Mouse (Mus musculus) effector memory CD4-positive, alpha-beta T cell, adult 7 months (primary cell): ENCODE measurements around the gene Siah3. TPM values are rescaled to one million over a fixed set of nuclear protein-coding genes. Genes with fewer than 3 reads are reported as not detected.

Source experiments
- polyA plus RNA-seq: library from polyadenylated mRNA; unstranded; fragments of 100-300 nt; shearing (Covaris generic); gene quantifications from one replicate; pipeline ENCODE4 v1.2.1, GENCODE M21; 2017

Gene Siah3
- polyA plus RNA-seq: 0.28 TPM

DNA sequence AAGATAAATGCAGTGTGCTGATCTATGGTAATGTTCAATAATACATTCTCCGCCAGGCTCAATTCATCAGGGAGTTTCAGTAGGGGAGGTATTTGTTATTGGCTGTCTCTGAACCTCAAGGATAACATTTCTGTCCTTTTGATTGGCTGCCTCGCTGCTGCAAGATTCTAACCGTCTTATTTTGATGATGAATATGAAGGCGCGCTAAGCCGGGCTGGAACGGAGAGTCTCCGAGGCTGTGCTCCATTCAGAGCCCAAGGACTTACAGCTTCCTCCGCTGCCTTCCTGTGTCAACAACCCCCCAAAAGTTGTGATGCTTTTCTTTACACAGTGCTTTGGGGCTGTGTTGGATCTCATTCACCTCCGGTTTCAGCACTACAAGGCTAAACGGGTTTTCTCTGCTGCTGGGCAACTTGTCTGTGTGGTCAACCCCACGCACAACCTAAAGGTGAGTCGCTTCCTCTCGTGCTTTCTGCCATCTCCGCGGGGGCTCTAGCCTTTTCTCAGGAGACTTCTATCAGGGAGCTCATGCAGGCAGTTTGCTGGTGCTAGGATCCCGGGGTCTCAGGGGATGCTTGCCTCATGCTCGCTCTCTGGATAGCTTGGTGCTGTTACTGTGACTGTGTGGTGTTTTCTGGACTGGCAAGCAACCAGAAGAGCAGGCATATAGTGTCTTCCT is at the start of gene Siah3:
TSS of gene Siah3 (plus strand) at position 240 of the 679 bp plus-strand sequence.

Other genes with a start within 250 kb of the Siah3 start
- gene Cpb2, start 213.7 kb upstream of the Siah3 start, polyA plus RNA-seq: not detected
- 39.7 TPM for gene Zc3h13, start 171.6 kb upstream of the Siah3 start, polyA plus RNA-seq
- gene Spert, start 137.1 kb downstream of the Siah3 start, polyA plus RNA-seq: not detected
- gene Erich6b, start 186.3 kb downstream of the Siah3 start, polyA plus RNA-seq: not detected